Mouse (Mus musculus) forebrain, embryonic 14.5 days (tissue): Measurements from ENCODE around the gene Notum. TPM values are rescaled to one million over a fixed set of nuclear protein-coding genes. Genes with fewer than 3 reads are reported as not detected.

Experiments
- ATAC-seq: fragments of 200-750 bp; cut with Nextera tagmentation; 2 replicates; pipeline ENCODE4 v1.8.0; 2017; ENCODE audit warnings: mild to moderate bottlenecking, moderate library complexity
- DNase-seq: peaks from one replicate; pipeline ENCODE4 v3.0.0-alpha.2; 2015; ENCODE audit warnings: low spot score
- H3K27ac ChIP-seq: fragments of 300-500 bp; sonication (generic); 2 replicates; pipeline ENCODE4 v1.5.1; 2014; ENCODE audit warnings: low read depth, mild to moderate bottlenecking, control low read depth, low read length, moderate library complexity
- H3K27me3 ChIP-seq: fragments of 300-500 bp; sonication (generic); replicated peaks from 2 replicates; pipeline ENCODE4 v1.6.1; 2014; ENCODE audit warnings: low read length, control low read depth, mixed read lengths; ENCODE audit not compliant: control insufficient read depth, insufficient read depth
- H3K36me3 ChIP-seq: fragments of 300-500 bp; sonication (generic); 2 replicates; pipeline ENCODE4 v1.6.1; 2014; ENCODE audit warnings: low read length, control low read depth; ENCODE audit not compliant: control insufficient read depth, insufficient read depth
- H3K4me1 ChIP-seq: fragments of 300-500 bp; sonication (generic); 2 replicates; pipeline ENCODE4 v1.6.1; 2014; ENCODE audit warnings: antibody characterized with exemption, low read length, control low read depth; ENCODE audit not compliant: control insufficient read depth, insufficient read depth
- H3K4me2 ChIP-seq: fragments of 300-500 bp; sonication (generic); 2 replicates; pipeline ENCODE4 v1.6.1; 2014; ENCODE audit warnings: mild to moderate bottlenecking, control low read depth, low read length
- H3K4me3 ChIP-seq: fragments of 300-500 bp; sonication (generic); 2 replicates; pipeline ENCODE4 v1.5.1; 2014; ENCODE audit warnings: low read depth, low read length, control low read depth
- H3K9ac ChIP-seq: fragments of 300-500 bp; sonication (generic); 2 replicates; pipeline ENCODE4 v1.6.1; 2014; ENCODE audit warnings: mild to moderate bottlenecking, low read length, control low read depth, moderate library complexity
- H3K9me3 ChIP-seq: fragments of 300-500 bp; sonication (generic); replicated peaks from 2 replicates; pipeline ENCODE4 v1.6.1; 2016; ENCODE audit warnings: low read length, control low read depth, mixed read lengths; ENCODE audit not compliant: control insufficient read depth
- whole genome bisulfite sequencing: fragments of 180-500 bp; shearing (Covaris S2); extraction: QIAGEN DNeasy Blood & Tissue Kit; methylation state at CpG from one replicate; pipeline ENCODE4 v1.1.7; 2014; 5-methylcytosine and 5-hydroxymethylcytosine counted together
- polyA plus RNA-seq: library from polyadenylated mRNA; unstranded; fragments of >200 nt; fragmentation: Nextera tagmentation; extraction: Ambion mirVana; gene quantifications from 2 replicates; pipeline ENCODE4 v1.2.1, GENCODE M21; 2014

Gene Notum
- polyA plus RNA-seq, 1 experiment from 2014 or later, result 0.36 TPM

GRCm38 (mm10) chr11:120651872-120652271 lies 9.1 kb downstream of the Notum start:
- Histone ChIP-seq H3K9ac (no peak overlapping the region), H3K4me2 (no peak overlapping the region), H3K36me3 (no peaks in the 10 kb centered on the region), H3K4me1 (no peaks in the 10 kb centered on the region; the same call in 1 of the 2 replicates), H3K9me3 (no peaks in the 10 kb centered on the region), H3K4me3 (no peak overlapping the region), H3K27ac (no peak overlapping the region), H3K27me3 (peaks cover 11% of the 10 kb centered on the region; the same call in 1 of the 2 replicates)
- DNase-seq (no peak), ATAC-seq (no peak)
- WGBS, result 56% methylated on average over 3 of the region's 3 CpGs

- ATAC-seq (no peak), DNase-seq (no peak)
- Histone ChIP-seq H3K4me3 (no peak within 1 kb of the TSS), H3K4me2 (peak within 1 kb of the TSS; percentile 29; the same call in 1 of the 2 replicates), H3K27me3 (peaks cover 8% of the 10 kb centered on the region; the same call in 1 of the 2 replicates), H3K9me3 (no peaks in the 10 kb centered on the region), H3K27ac (no peak within 1 kb of the TSS), H3K9ac (no peak within 1 kb of the TSS), H3K4me1 (peaks cover 4% of the 10 kb centered on the region; the same call in 1 of the 2 replicates), H3K36me3 (no peaks in the 10 kb centered on the region)
- 6% methylated on average over 13 of the region's 13 CpGs for WGBS
These were observed 12.9 kb downstream of the Notum start, which contains the start of gene Myadml2 for GRCm38 (mm10) chr11:120648001-120648476. TSS of gene Myadml2 (minus strand) at chr11:120648158.

GRCm38 (mm10) chr11:120647047-120647830 lies 13.7 kb downstream of the Notum start:
- Histone ChIP-seq H3K9me3 (no peaks in the 10 kb centered on the region), H3K36me3 (no peaks in the 10 kb centered on the region), H3K4me3 (no peak overlapping the region), H3K9ac (no peak overlapping the region), H3K4me1 (peaks cover 8% of the 10 kb centered on the region), H3K27ac (no peak overlapping the region), H3K4me2 (no peak overlapping the region), H3K27me3 (peaks cover 8% of the 10 kb centered on the region; the same call in 1 of the 2 replicates)
- no peak for DNase-seq
- no peak for ATAC-seq
- 82% methylated on average over 35 of the region's 35 CpGs for WGBS

- H3K27ac ChIP-seq, result no peak within 1 kb of the TSS
- no peaks in the 10 kb centered on the region for H3K9me3 ChIP-seq
- H3K36me3 ChIP-seq, result no peaks in the 10 kb centered on the region
- H3K4me2 ChIP-seq, result peak within 1 kb of the TSS; percentile 83
- peak within 1 kb of the TSS; percentile 46 for H3K4me3 ChIP-seq
- ATAC-seq (peak; percentile 100), DNase-seq (peak; percentile 97)
- H3K9ac ChIP-seq, result peak within 1 kb of the TSS; percentile 66
- H3K27me3 ChIP-seq, result peaks cover 8% of the 10 kb centered on the region; the same call in 1 of the 2 replicates
- peaks cover 8% of the 10 kb centered on the region for H3K4me1 ChIP-seq
- under 1% methylated on average over 15 of the region's 15 CpGs for WGBS
These were observed 17.4 kb downstream of the Notum start, which contains the start of gene Pycr1 for GRCm38 (mm10) chr11:120643601-120643987. TSS of gene Pycr1 (minus strand) at chr11:120643769.

- Histone ChIP-seq H3K4me1 (peaks cover 8% of the 10 kb centered on the region), H3K27me3 (peaks cover 7% of the 10 kb centered on the region; the same call in 1 of the 2 replicates), H3K9ac (peak overlapping the region; percentile 66), H3K9me3 (no peaks in the 10 kb centered on the region), H3K4me2 (peak overlapping the region; percentile 83), H3K36me3 (no peaks in the 10 kb centered on the region), H3K4me3 (peak overlapping the region; percentile 46), H3K27ac (no peak overlapping the region)
- 3% methylated on average over 18 of the region's 18 CpGs for WGBS
- ATAC-seq (peak; percentile 65), DNase-seq (no peak)
These were observed 17.9 kb downstream of the Notum start for GRCm38 (mm10) chr11:120642939-120643600.

GRCm38 (mm10) chr11:120641869-120642268 lies 19.1 kb downstream of the Notum start:
- H3K36me3 ChIP-seq, result no peaks in the 10 kb centered on the region
- 89% methylated on average over 8 of the region's 8 CpGs for WGBS
- H3K9me3 ChIP-seq, result no peaks in the 10 kb centered on the region
- H3K4me2 ChIP-seq, result no peak overlapping the region
- ATAC-seq, result no peak
- DNase-seq, result no peak
- no peak overlapping the region for H3K9ac ChIP-seq
- no peaks in the 10 kb centered on the region for H3K27me3 ChIP-seq
- peaks cover 8% of the 10 kb centered on the region for H3K4me1 ChIP-seq
- H3K27ac ChIP-seq, result no peak overlapping the region
- H3K4me3 ChIP-seq, result no peak overlapping the region

- no peak overlapping the region for H3K4me2 ChIP-seq
- no peak overlapping the region for H3K9ac ChIP-seq
- H3K4me1 ChIP-seq, result peaks cover 8% of the 10 kb centered on the region
- H3K27ac ChIP-seq, result no peak overlapping the region
- no peaks in the 10 kb centered on the region for H3K9me3 ChIP-seq
- no peaks in the 10 kb centered on the region for H3K36me3 ChIP-seq
- no peaks in the 10 kb centered on the region for H3K27me3 ChIP-seq
- no peak overlapping the region for H3K4me3 ChIP-seq
- 63% methylated on average over 9 of the region's 9 CpGs for WGBS
- ATAC-seq (no peak), DNase-seq (no peak)
These were observed 19.7 kb downstream of the Notum start for GRCm38 (mm10) chr11:120641255-120641654.

- ATAC-seq (no peak), DNase-seq (no peak)
- H3K4me1 ChIP-seq, result peaks cover 14% of the 10 kb centered on the region
- H3K9ac ChIP-seq, result no peak overlapping the region
- H3K4me2 ChIP-seq, result no peak overlapping the region
- WGBS, result 76% methylated on average over 5 of the region's 5 CpGs
- no peak overlapping the region for H3K4me3 ChIP-seq
- no peaks in the 10 kb centered on the region for H3K27me3 ChIP-seq
- H3K9me3 ChIP-seq, result no peaks in the 10 kb centered on the region
- no peak overlapping the region for H3K27ac ChIP-seq
- H3K36me3 ChIP-seq, result no peaks in the 10 kb centered on the region
These were observed 26.2 kb downstream of the Notum start for GRCm38 (mm10) chr11:120634810-120635209.
